Mouse (Mus musculus) midbrain, embryonic 16.5 days (tissue): Measurements from ENCODE around the gene Tmem161a. TPM values are rescaled to one million over a fixed set of nuclear protein-coding genes. Genes with fewer than 3 reads are reported as not detected.
A peak's percentile ranks its signal among the peaks of the same experiment; 100 is the strongest.

Source experiments
- ATAC-seq: fragments of 200-750 bp; cut with Nextera tagmentation; 2 replicates; pipeline ENCODE4 v1.8.0; 2017; ENCODE audit warnings: moderate TSS enrichment
- H3K27ac ChIP-seq: fragments of 300-500 bp; sonication (generic); 2 replicates; pipeline ENCODE4 v1.5.1; 2014; ENCODE audit warnings: mild to moderate bottlenecking, low read length, mixed read lengths
- H3K27me3 ChIP-seq: fragments of 300-500 bp; sonication (generic); 2 replicates; pipeline ENCODE4 v1.6.1; 2014; ENCODE audit warnings: low read depth, low read length, mixed read lengths; ENCODE audit not compliant: control insufficient read depth, insufficient read depth
- H3K36me3 ChIP-seq: fragments of 300-500 bp; sonication (generic); 2 replicates; pipeline ENCODE4 v1.6.1; 2014; ENCODE audit warnings: mild to moderate bottlenecking, low read length, moderate library complexity, mixed read lengths; ENCODE audit not compliant: control insufficient read depth, insufficient read depth
- H3K4me1 ChIP-seq: fragments of 300-500 bp; sonication (generic); 2 replicates; pipeline ENCODE4 v1.6.1; 2014; ENCODE audit warnings: mild to moderate bottlenecking, low read length, mixed read lengths; ENCODE audit not compliant: control insufficient read depth, insufficient read depth
- H3K4me2 ChIP-seq: fragments of 300-500 bp; sonication (generic); 2 replicates; pipeline ENCODE4 v1.6.1; 2014; ENCODE audit warnings: mild to moderate bottlenecking, low read length, mixed read lengths
- H3K4me3 ChIP-seq: fragments of 300-500 bp; sonication (generic); 2 replicates; pipeline ENCODE4 v1.5.1; 2014; ENCODE audit warnings: low read depth, mild to moderate bottlenecking, low read length, moderate library complexity, mixed read lengths
- H3K9ac ChIP-seq: fragments of 300-500 bp; sonication (generic); 2 replicates; pipeline ENCODE4 v1.6.1; 2014; ENCODE audit warnings: low read depth, low read length, mixed read lengths
- H3K9me3 ChIP-seq: fragments of 300-500 bp; sonication (generic); replicated peaks from 2 replicates; pipeline ENCODE4 v1.6.1; 2014; ENCODE audit warnings: mild to moderate bottlenecking, low read length, mixed read lengths; ENCODE audit not compliant: control insufficient read depth, poor library complexity, severe bottlenecking
- WGBS: fragments of 180-500 bp; shearing (Covaris S2); extraction: QIAGEN DNeasy Blood & Tissue Kit; methylation state at CpG from one replicate; pipeline ENCODE4 v1.1.7; 2014; 5-methylcytosine and 5-hydroxymethylcytosine counted together
- polyA plus RNA-seq: library from polyadenylated mRNA; unstranded; fragments of >200 nt; fragmentation: Nextera tagmentation; extraction: Ambion mirVana; gene quantifications from 2 replicates; pipeline ENCODE4 v1.2.1, GENCODE M21; 2015

Tmem161a gene
- polyA plus RNA-seq, 1 experiment from 2014 or later, result 54.5 TPM

GRCm38 (mm10) chr8:70194191-70194590, 22.0 kb downstream of the Tmem161a start:
- Histone ChIP-seq H3K4me3 (no peak overlapping the region), H3K4me1 (no peaks in the 10 kb centered on the region; the same call in 1 of the 2 replicates), H3K4me2 (no peak overlapping the region), H3K36me3 (peaks cover 6% of the 10 kb centered on the region; the same call in 1 of the 2 replicates), H3K9me3 (no peaks in the 10 kb centered on the region), H3K27me3 (no peaks in the 10 kb centered on the region), H3K27ac (no peak overlapping the region), H3K9ac (no peak overlapping the region)
- no peak for ATAC-seq
- WGBS, result 80% methylated on average over 3 of the region's 3 CpGs

- Histone ChIP-seq H3K4me3 (no peak overlapping the region), H3K4me2 (no peak overlapping the region), H3K36me3 (no peaks in the 10 kb centered on the region), H3K27me3 (no peaks in the 10 kb centered on the region), H3K4me1 (no peaks in the 10 kb centered on the region; the same call in 1 of the 2 replicates), H3K9ac (no peak overlapping the region), H3K9me3 (no peaks in the 10 kb centered on the region), H3K27ac (no peak overlapping the region)
- WGBS, result 84% methylated on average over 2 of the region's 2 CpGs
- ATAC-seq, result no peak
Measured at GRCm38 (mm10) chr8:70195762-70196161, 23.6 kb downstream of the Tmem161a start.

DNA sequence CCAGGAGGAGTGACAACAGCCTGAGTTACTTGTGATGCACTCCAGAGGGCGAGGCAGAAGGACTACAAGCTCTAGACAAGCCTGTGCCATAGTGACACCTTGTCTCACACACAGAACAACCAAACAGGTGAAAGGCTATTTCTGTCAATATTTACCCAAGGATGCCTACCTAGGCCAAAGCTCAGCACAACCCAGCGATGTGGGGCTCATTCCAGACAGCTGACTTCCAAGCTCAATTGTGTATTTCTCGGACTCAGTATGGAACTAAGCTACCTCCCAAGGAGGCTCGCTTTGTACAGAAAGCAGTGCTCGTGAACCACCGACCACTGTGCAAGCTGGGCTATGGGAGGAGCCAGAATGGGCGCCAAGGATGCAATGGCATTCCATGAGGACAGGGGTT, 25.4 kb downstream of the Tmem161a start:
- no peak for ATAC-seq
- no peaks in the 10 kb centered on the region for H3K9me3 ChIP-seq
- H3K27me3 ChIP-seq, result no peaks in the 10 kb centered on the region
- no peak overlapping the region for H3K4me3 ChIP-seq
- H3K27ac ChIP-seq, result no peak overlapping the region
- WGBS, result 41% methylated on average over 7 of the region's 7 CpGs
- no peak overlapping the region for H3K9ac ChIP-seq
- no peak overlapping the region for H3K4me2 ChIP-seq
- H3K36me3 ChIP-seq, result no peaks in the 10 kb centered on the region
- H3K4me1 ChIP-seq, result no peaks in the 10 kb centered on the region; the same call in 1 of the 2 replicates

GRCm38 (mm10) chr8:70200098-70200681, 28.0 kb downstream of the Tmem161a start:
- Histone ChIP-seq H3K9ac (no peak overlapping the region), H3K36me3 (no peaks in the 10 kb centered on the region), H3K9me3 (no peaks in the 10 kb centered on the region), H3K4me2 (no peak overlapping the region), H3K4me1 (no peaks in the 10 kb centered on the region; the same call in 1 of the 2 replicates), H3K27ac (no peak overlapping the region), H3K27me3 (no peaks in the 10 kb centered on the region), H3K4me3 (no peak overlapping the region)
- 70% methylated on average over 5 of the region's 5 CpGs for WGBS
- no peak for ATAC-seq

DNA sequence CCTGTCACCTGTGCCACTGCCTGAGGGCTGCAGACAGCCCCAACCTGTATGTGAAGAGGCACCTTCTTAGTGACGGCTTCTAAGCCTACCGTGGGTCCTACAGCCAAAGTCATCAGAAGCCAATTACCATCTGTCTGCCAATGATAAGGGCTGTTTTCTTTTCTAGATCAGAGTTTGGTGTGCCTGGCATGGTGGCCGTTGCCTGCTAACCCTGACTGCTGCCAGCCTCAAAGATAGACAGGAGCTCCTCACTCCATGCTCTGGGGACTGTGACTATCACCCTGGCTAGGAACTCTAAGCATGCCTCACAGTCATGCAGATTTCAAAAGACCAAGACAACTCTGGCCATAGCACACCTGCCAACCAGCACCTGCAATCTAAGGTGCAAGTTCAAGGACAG, 29.3 kb downstream of the Tmem161a start:
- H3K27me3 ChIP-seq, result no peaks in the 10 kb centered on the region
- H3K4me3 ChIP-seq, result no peak overlapping the region
- no peaks in the 10 kb centered on the region for H3K9me3 ChIP-seq
- 89% methylated on average over 3 of the region's 3 CpGs for WGBS
- H3K4me2 ChIP-seq, result no peak overlapping the region
- H3K9ac ChIP-seq, result no peak overlapping the region
- no peaks in the 10 kb centered on the region; the same call in 1 of the 2 replicates for H3K4me1 ChIP-seq
- H3K27ac ChIP-seq, result no peak overlapping the region
- no peaks in the 10 kb centered on the region for H3K36me3 ChIP-seq
- ATAC-seq, result no peak

GRCm38 (mm10) chr8:70203072-70203471, 30.9 kb downstream of the Tmem161a start:
- no peaks in the 10 kb centered on the region for H3K27me3 ChIP-seq
- ATAC-seq, result no peak
- no peaks in the 10 kb centered on the region for H3K36me3 ChIP-seq
- WGBS, result 69% methylated on average over 4 of the region's 4 CpGs
- H3K4me2 ChIP-seq, result no peak overlapping the region
- no peaks in the 10 kb centered on the region for H3K9me3 ChIP-seq
- H3K27ac ChIP-seq, result no peak overlapping the region
- H3K9ac ChIP-seq, result no peak overlapping the region
- no peak overlapping the region for H3K4me3 ChIP-seq
- no peaks in the 10 kb centered on the region; the same call in 1 of the 2 replicates for H3K4me1 ChIP-seq

- Histone ChIP-seq H3K27me3 (no peaks in the 10 kb centered on the region), H3K27ac (no peak overlapping the region), H3K4me3 (no peak overlapping the region), H3K4me1 (no peaks in the 10 kb centered on the region), H3K4me2 (no peak overlapping the region), H3K9ac (no peak overlapping the region), H3K9me3 (no peaks in the 10 kb centered on the region), H3K36me3 (no peaks in the 10 kb centered on the region)
- 59% methylated on average over 1 of the region's 1 CpGs for WGBS
- ATAC-seq, result no peak
Measured at GRCm38 (mm10) chr8:70204757-70205156, 32.6 kb downstream of the Tmem161a start.

DNA sequence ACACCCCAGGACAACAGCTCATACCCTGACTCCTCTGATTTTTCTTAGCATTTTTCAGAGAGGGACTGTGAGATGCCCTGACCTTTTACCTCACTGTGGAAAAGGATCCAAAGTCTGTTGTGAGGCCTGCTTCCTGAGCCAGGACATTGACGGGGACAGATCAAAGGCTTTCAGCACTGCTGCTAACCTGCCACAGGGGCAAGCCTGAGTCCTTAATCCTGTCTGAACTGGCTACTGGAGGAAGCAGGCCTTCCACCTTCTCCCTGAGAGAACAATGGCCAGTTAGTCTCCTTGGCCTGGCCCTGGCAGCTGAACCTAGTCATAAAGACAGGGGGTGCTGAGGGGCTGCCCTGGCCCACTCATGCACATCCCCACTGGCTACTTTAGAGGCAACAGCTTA, 36.0 kb downstream of the Tmem161a start:
- Histone ChIP-seq H3K27ac (no peak overlapping the region), H3K4me3 (no peak overlapping the region), H3K4me2 (no peak overlapping the region), H3K36me3 (no peaks in the 10 kb centered on the region), H3K27me3 (peaks cover 3% of the 10 kb centered on the region; the same call in 1 of the 2 replicates), H3K9ac (no peak overlapping the region), H3K9me3 (no peaks in the 10 kb centered on the region), H3K4me1 (peaks cover 12% of the 10 kb centered on the region)
- ATAC-seq, result no peak
- 18% methylated on average over 1 of the region's 1 CpGs for WGBS

- Histone ChIP-seq H3K4me2 (peak overlapping the region; percentile 1; the same call in 1 of the 2 replicates), H3K4me1 (peaks cover 14% of the 10 kb centered on the region), H3K36me3 (no peaks in the 10 kb centered on the region), H3K9me3 (no peaks in the 10 kb centered on the region), H3K27ac (no peak overlapping the region), H3K27me3 (peaks cover 3% of the 10 kb centered on the region; the same call in 1 of the 2 replicates), H3K9ac (peak overlapping the region; percentile 30; the same call in 1 of the 2 replicates), H3K4me3 (no peak overlapping the region)
- WGBS, result 42% methylated on average over 8 of the region's 8 CpGs
- no peak for ATAC-seq
Measured at GRCm38 (mm10) chr8:70210538-70210937, 38.4 kb downstream of the Tmem161a start.
